Mouse (Mus musculus): Measurements from ENCODE around the gene Gm10428.

GRCm38 (mm10) chr11:62758491-62758890 is 5.6 kb downstream of the Gm10428 start:
- TF ChIP-seq POLR2A (IDR thresholded peaks at IDR 0.05; ENCODE audit: extremely low read depth, insufficient read depth, low read length): no peak
- TF ChIP-seq CTCF (IDR thresholded peaks at IDR 0.05; ENCODE audit: extremely low read depth, insufficient read depth, low read length): no peak
